In the genomic region with DNA sequence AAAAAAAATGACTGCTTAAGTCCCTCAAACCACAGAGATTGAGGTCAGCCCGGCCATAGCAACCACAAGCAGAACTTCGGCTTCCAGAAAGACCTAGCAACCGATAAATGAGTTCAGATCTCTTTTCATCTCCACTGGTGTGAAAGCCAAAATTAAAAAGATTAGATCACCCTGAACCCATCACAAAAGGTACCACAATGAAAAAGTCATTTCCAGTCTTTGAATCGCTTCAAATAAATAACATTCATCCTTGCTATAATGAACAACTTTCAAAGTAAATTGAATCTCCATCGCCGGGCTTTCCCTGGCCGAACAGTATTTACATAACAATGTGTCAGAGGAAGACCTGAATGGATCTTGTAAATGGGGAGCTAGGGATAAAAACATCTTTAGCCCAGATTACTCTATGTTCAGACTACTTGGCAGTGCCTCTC, we compare ENCODE assay signal across 8 mouse cellular contexts.
A peak's percentile ranks its signal among the peaks of the same experiment; 100 is the strongest.
DNase-seq lines count a peak whose midpoint lies in the region; ATAC-seq and TF ChIP-seq lines count a peak whose summit lies in the region.

No protein-coding gene starts in this region.

- WGBS in heart, embryonic 10.5 days = 12% methylated on average over 7 of the region's 7 CpGs
- 3% methylated on average over 7 of the region's 7 CpGs for WGBS in forebrain, postnatal 0 days
- 1% methylated on average over 7 of the region's 7 CpGs for WGBS in midbrain, embryonic 14.5 days

- no peak for ATAC-seq in forebrain, postnatal 0 days
- no peak for ATAC-seq in midbrain, embryonic 14.5 days (ENCODE audit: low FRiP score, low TSS enrichment)

- no peak overlapping the region for H3K27ac ChIP-seq in heart, embryonic 10.5 days
- peak overlapping the region; percentile 77; the same call in 1 of the 2 replicates for H3K27ac ChIP-seq in forebrain, postnatal 0 days (ENCODE audit: low read depth, low read length)
- H3K27ac ChIP-seq in midbrain, embryonic 14.5 days (replicated peaks; ENCODE audit: low read depth, low read length) = peak overlapping the region; percentile 98

- H3K4me2 ChIP-seq in forebrain, postnatal 0 days (ENCODE audit: low read depth) = peak overlapping the region; percentile 63
- H3K4me2 ChIP-seq in midbrain, embryonic 14.5 days (ENCODE audit: low read length) = peak overlapping the region; percentile 56

- no peaks in the 10 kb centered on the region for H3K9me3 ChIP-seq in heart, embryonic 10.5 days
- no peaks in the 10 kb centered on the region for H3K9me3 ChIP-seq in forebrain, postnatal 0 days (ENCODE audit: low read length)
- no peaks in the 10 kb centered on the region for H3K9me3 ChIP-seq in midbrain, embryonic 14.5 days (ENCODE audit: control insufficient read depth, low read length)

- DNase-seq in heart, embryonic 10.5 days (ENCODE audit: low spot score) = no peak
- DNase-seq in heart, adult 9 months (ENCODE audit: low spot score in 2 of 2) = no peak
- peak; percentile 75 for DNase-seq in R1 (ENCODE audit: low read depth, low spot score)
- peak; percentile 58 for DNase-seq in forebrain, postnatal 0 days
- peak; percentile 77 for DNase-seq in midbrain, embryonic 14.5 days
- DNase-seq in gastrocnemius, adult 8-10 months (ENCODE audit: low spot score in 2 of 2) = no peak
- DNase-seq in testis, postnatal 10 days (ENCODE audit: low spot score) = no peak
- DNase-seq in thymus, postnatal 14 days = no peak

- H3K4me3 ChIP-seq in heart, embryonic 10.5 days = peak overlapping the region; percentile 58; the same call in 1 of the 2 replicates
- peak overlapping the region; percentile 49 for H3K4me3 ChIP-seq in forebrain, postnatal 0 days (ENCODE audit: low read depth, low read length)
- H3K4me3 ChIP-seq in midbrain, embryonic 14.5 days (replicated peaks; ENCODE audit: low read depth, low read length) = peak overlapping the region; percentile 64

- TF ChIP-seq CTCF in forebrain, postnatal 0 days (IDR thresholded peaks at IDR 0.05; ENCODE audit: low read depth) = no peak

- H3K4me1 ChIP-seq in heart, embryonic 10.5 days = peaks cover 5% of the 10 kb centered on the region
- no peaks in the 10 kb centered on the region for H3K4me1 ChIP-seq in forebrain, postnatal 0 days (ENCODE audit: insufficient read depth)
- H3K4me1 ChIP-seq in midbrain, embryonic 14.5 days (ENCODE audit: control insufficient read depth, insufficient read depth, low read length) = peaks cover 14% of the 10 kb centered on the region

- H3K9ac ChIP-seq in forebrain, postnatal 0 days = peak overlapping the region; percentile 49
- peak overlapping the region; percentile 99 for H3K9ac ChIP-seq in midbrain, embryonic 14.5 days (replicated peaks; ENCODE audit: low read length)

- no peaks in the 10 kb centered on the region for H3K36me3 ChIP-seq in heart, embryonic 10.5 days
- H3K36me3 ChIP-seq in forebrain, postnatal 0 days (ENCODE audit: insufficient read depth) = no peaks in the 10 kb centered on the region
- H3K36me3 ChIP-seq in midbrain, embryonic 14.5 days (ENCODE audit: control insufficient read depth, insufficient read depth, low read length) = peaks cover 16% of the 10 kb centered on the region

- peaks cover 8% of the 10 kb centered on the region for H3K27me3 ChIP-seq in heart, embryonic 10.5 days (ENCODE audit: insufficient read depth, poor library complexity, severe bottlenecking)
- H3K27me3 ChIP-seq in forebrain, postnatal 0 days (ENCODE audit: insufficient read depth, low read length) = peaks cover 4% of the 10 kb centered on the region; the same call in 1 of the 2 replicates
- H3K27me3 ChIP-seq in midbrain, embryonic 14.5 days (ENCODE audit: control insufficient read depth, insufficient read depth, low read length) = no peaks in the 10 kb centered on the region

Comparison
In these comparisons a context has a peak if more than half of its experiments do, and no peak if none do; other contexts are left out.
1. DNase-seq: peak in R1 (single experiment), forebrain, postnatal 0 days (single experiment) and midbrain, embryonic 14.5 days (single experiment); none in heart, embryonic 10.5 days (single experiment), heart, adult 9 months (0 of 2), gastrocnemius, adult 8-10 months (0 of 2), testis, postnatal 10 days (single experiment) and thymus, postnatal 14 days (single experiment).
2. Peak in every context shown above with its lines, with median percentiles within 50 percentile points of each other: H3K4me3 ChIP-seq.